Mouse (Mus musculus): ENCODE results near the gene Krt2.

Gene Krt2

DNA sequence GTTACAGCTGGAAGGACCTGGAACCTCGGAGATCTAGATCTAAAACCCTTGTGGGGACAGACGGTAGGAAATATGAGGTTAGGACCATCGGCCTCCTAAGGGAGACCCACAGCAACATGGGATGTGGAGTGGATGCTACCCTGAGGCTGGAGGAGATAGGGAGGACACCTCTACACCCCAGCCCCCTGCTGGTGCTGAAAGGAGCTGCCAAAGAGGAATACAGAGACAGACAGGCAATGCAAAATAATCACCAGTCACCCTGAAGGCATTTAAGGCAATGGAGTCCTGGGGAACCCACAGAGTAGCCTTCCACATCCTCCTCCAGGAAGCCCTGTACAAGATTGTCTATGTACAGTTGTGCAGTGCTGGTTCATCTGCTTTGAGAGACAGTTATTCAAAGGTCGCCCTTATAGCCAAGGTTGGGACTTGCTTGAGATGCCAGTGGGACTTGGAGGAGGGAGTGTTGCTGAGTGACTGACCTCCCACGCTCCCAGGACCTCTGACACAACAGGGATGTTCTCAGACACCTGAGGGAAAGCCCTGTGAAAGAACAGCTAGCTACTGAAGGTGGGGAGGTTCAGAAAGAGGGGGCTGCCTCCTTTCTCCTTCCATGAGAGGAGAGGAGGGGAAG lies 45.8 kb downstream of the Krt2 start:
- no peak for DNase-seq

DNA sequence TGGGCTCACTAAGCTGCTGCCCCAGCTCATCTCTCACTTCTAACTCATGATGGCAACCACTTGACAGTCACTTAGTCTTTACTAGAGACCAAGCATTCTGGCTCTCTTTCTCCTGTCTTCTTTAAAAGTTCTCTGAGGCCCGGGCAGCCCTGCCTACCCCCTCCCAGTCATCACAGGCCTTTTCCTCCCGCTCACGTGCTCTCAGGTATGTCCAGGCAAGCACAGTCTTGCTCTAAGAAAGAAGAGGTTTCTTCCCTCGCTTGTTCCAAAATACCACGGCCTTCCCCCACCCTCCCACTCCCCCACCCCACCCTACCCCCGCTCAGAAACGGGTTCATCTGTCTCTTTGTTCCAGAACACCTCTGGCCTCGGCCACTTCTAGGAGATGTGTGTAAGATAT lies 47.7 kb downstream of the Krt2 start:
- DNase-seq = no peak
